Mouse (Mus musculus) ES-E14 (cell line): ENCODE measurements around the gene Rnf207. TPM values are rescaled to one million over a fixed set of nuclear protein-coding genes. Genes with fewer than 3 reads are reported as not detected.
A peak's percentile ranks its signal among the peaks of the same experiment; 100 is the strongest.

Experiments
- DNase-seq: peaks from one replicate; pipeline ENCODE4 v3.0.0-alpha.2; 2013; ENCODE audit warnings: low read depth, low spot score
- H3K27ac ChIP-seq: 2 replicates; pipeline ENCODE4 v1.5.1; 2012; ENCODE audit warnings: low read depth, mild to moderate bottlenecking, low read length, moderate library complexity, mixed read lengths; ENCODE audit not compliant: poor library complexity, insufficient read depth, severe bottlenecking
- H3K36me3 ChIP-seq: 2 replicates; pipeline ENCODE4 v1.6.1; 2012; ENCODE audit warnings: mild to moderate bottlenecking, low read length, moderate library complexity, mixed read lengths; ENCODE audit not compliant: control insufficient read depth, poor library complexity, insufficient read depth, severe bottlenecking
- H3K4me1 ChIP-seq, 2 experiments: fragments of 150-350 bp in 1 of 2; sonication (generic) in 1 of 2; 2 replicates each; pipeline ENCODE4 v1.6.1; 2012; ENCODE audit warnings: low read length in 2 of 2, mild to moderate bottlenecking in 1 of 2, mixed read lengths in 1 of 2; ENCODE audit not compliant: control insufficient read depth in 2 of 2, insufficient read depth in 2 of 2, poor library complexity in 1 of 2
- H3K4me3 ChIP-seq, 2 experiments: fragments of 150-350 bp in 1 of 2; sonication (generic) in 1 of 2; 2 replicates each; pipeline ENCODE4 v1.5.1; 2012; ENCODE audit warnings: low read length in 2 of 2, low read depth in 1 of 2, mild to moderate bottlenecking in 1 of 2, mixed read lengths in 1 of 2; ENCODE audit not compliant: insufficient read depth in 1 of 2, poor library complexity in 1 of 2, severe bottlenecking in 1 of 2
- H3K9ac ChIP-seq: 2 replicates; pipeline ENCODE4 v1.6.1; 2012; ENCODE audit warnings: low read depth, mild to moderate bottlenecking, low read length, mixed read lengths; ENCODE audit not compliant: poor library complexity, insufficient read depth, severe bottlenecking
- H3K9me3 ChIP-seq: fragments of 150-350 bp; sonication (generic); 2 replicates; pipeline ENCODE4 v1.6.1; 2012; ENCODE audit warnings: low read depth, mild to moderate bottlenecking, low read length; ENCODE audit not compliant: control insufficient read depth, insufficient read depth
- CHD2 ChIP-seq: IDR thresholded peaks from 2 replicates; pipeline ENCODE4 v1.6.1; 2014; ENCODE audit warnings: mild to moderate bottlenecking, low read depth, low read length, inconsistent platforms
- HCFC1 ChIP-seq: IDR thresholded peaks from 2 replicates; pipeline ENCODE4 v1.6.1; 2012; ENCODE audit warnings: low read length, inconsistent platforms, borderline replicate concordance; ENCODE audit not compliant: insufficient read depth
- MAFK ChIP-seq: IDR thresholded peaks from 2 replicates; pipeline ENCODE4 v1.6.1; 2014; ENCODE audit warnings: mild to moderate bottlenecking, low read depth, low read length, inconsistent platforms; ENCODE audit not compliant: insufficient read depth
- ZC3H11A ChIP-seq: IDR thresholded peaks from 2 replicates; pipeline ENCODE4 v1.6.1; 2012; ENCODE audit warnings: low read depth, mild to moderate bottlenecking, inconsistent platforms, low read length, borderline replicate concordance
- ZNF384 ChIP-seq: IDR thresholded peaks from 2 replicates; pipeline ENCODE4 v1.6.1; 2012; ENCODE audit warnings: low read depth, low read length, inconsistent platforms
- in situ Hi-C, 2 experiments: fragments of 600-800 bp; cut with MboI; formaldehyde crosslinking; loops; one replicate each; pipeline ENCODE4 v1.15.1; 2025; ENCODE audit warnings: low sequenced_read_pairs in 2 of 2, inconsistent platforms in 1 of 2; ENCODE audit not compliant: unreplicated experiment in 2 of 2
- total RNA-seq: library from RNA; depleted of rRNA; stranded (reverse); fragments of 300-350 nt; gene quantifications from 2 replicates; pipeline ENCODE4 v1.2.3, GENCODE M21; 2012

The Rnf207 gene
- total RNA-seq, 1 experiment = 4.6 TPM

GRCm38 (mm10) chr4:152267748-152268369 lies 50.9 kb downstream of the Rnf207 start:
- DNase-seq = no peak
- no peak overlapping the region for H3K9ac ChIP-seq
- H3K36me3 ChIP-seq = peaks cover 6% of the 10 kb centered on the region; the same call in 1 of the 2 replicates
- TF ChIP-seq ZC3H11A (no peak), HCFC1 (no peak), MAFK (no peak), CHD2 (no peak), ZNF384 (no peak)
- H3K27ac ChIP-seq = no peak overlapping the region
- H3K4me1 ChIP-seq = peaks cover 0 to 17% of the 10 kb centered on the region in 2 experiments; a peak in 3 of 4 replicates
- in situ Hi-C loops = no loop called here
- no peak overlapping the region for H3K4me3 ChIP-seq
- no peaks in the 10 kb centered on the region for H3K9me3 ChIP-seq

DNA sequence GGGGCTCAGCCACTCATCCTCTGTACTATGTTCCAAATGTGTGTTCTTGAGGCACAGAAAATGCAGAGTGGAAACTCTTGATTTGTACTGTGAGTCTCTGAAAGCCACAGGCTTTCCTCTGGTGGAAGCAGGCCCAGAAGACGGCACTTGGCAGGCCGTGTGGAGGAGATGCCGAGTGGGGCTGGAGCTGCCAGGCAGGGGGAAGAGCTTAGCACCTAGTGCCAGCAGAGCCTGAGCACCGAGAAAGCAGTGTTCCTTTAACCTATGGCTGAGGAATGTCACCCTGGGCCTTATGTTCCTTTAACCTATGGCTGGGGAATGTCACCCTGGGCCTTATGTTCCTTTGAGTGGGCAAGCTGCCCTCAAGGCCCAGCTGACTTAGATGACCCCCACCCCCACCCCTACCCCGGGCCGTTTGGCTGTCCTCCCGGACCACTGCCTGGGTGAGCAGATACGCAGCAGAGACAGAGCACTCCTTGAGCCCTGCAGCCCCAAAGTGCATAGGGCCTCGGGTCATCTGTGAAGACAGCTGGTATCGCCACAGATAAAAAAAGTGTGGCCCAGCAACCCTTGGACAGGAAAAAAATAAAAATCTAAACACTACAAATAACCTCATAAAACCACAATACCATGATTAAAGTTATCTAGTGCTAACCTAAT lies 52.4 kb downstream of the Rnf207 start:
- TF ChIP-seq ZC3H11A = no peak
- TF ChIP-seq HCFC1 = no peak
- no peak for TF ChIP-seq MAFK
- no peak for TF ChIP-seq ZNF384
- TF ChIP-seq CHD2 = no peak
- no peak for DNase-seq
- Histone ChIP-seq H3K27ac (no peak overlapping the region), H3K4me1 (peaks cover 0 to 31% of the 10 kb centered on the region in 2 experiments; a peak in 3 of 4 replicates), H3K9me3 (no peaks in the 10 kb centered on the region), H3K36me3 (peaks cover 6% of the 10 kb centered on the region; the same call in 1 of the 2 replicates), H3K9ac (no peak overlapping the region), H3K4me3 (no peak overlapping the region)
- in situ Hi-C loops = no loop called here

DNA sequence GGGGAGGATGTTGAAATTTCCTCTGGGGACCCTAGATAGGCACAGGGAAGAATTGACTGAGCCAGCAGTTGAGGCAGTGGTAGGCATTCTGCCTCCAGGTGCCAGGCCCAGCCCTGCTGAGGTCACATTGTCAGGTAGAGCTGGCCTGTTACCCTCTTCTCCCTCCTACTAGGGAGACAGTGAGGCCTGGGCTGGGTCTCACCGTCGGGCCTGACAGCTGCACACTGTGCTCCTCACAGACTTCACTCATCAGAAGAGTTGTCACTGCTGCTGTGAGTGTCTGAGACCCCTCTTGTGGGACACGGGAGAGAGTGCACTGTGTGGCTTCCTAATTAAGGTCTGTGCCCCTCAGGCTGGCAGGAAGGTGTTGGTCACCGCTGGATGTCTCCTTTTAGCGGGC lies 53.0 kb downstream of the Rnf207 start:
- H3K36me3 ChIP-seq = peaks cover 6% of the 10 kb centered on the region; the same call in 1 of the 2 replicates
- DNase-seq = no peak
- peak overlapping the region; percentile 9; the same call in 1 of the 2 replicates for H3K9ac ChIP-seq
- peaks cover 0 to 34% of the 10 kb centered on the region in 2 experiments; a peak in 3 of 4 replicates for H3K4me1 ChIP-seq
- no peaks in the 10 kb centered on the region for H3K9me3 ChIP-seq
- in situ Hi-C loops = no loop called here
- H3K4me3 ChIP-seq = no peak overlapping the region
- no peak overlapping the region for H3K27ac ChIP-seq
- TF ChIP-seq ZC3H11A = no peak

DNA sequence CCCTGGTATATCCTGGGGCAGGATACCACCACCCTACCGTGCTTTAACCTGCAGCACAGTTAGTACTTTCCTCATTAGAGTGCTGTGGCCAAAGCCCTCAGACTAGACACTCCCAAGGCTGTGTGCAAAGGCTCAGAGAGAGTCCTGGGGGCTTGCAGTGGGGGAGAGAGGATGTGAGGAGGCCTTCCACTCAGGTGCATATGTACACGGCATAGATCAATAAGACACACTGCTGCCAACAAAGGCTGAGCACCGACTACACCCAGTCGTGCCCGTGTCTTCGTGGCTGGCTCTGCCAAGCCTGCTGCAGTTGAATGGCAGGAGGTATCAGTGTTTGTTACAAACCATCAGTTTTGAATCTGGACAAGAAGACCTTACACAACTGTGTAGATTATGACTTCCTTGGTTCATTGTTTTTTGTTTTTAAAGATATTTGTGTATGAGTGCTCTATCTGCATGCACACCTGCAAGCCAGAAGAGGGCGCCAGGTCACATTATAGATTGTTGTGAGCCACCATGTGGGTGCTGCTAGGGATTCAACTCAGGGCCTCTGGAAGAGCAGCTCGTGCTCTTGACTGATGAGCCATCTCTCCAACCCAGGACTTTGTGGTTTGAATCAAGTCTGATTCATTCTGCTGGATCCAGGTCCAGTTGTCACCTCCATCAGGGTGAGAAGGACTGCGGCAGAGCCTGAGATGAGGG lies 53.8 kb downstream of the Rnf207 start:
- H3K36me3 ChIP-seq = peaks cover 6% of the 10 kb centered on the region; the same call in 1 of the 2 replicates
- H3K27ac ChIP-seq = no peak overlapping the region; the same call in 1 of the 2 replicates
- H3K4me3 ChIP-seq = no peak overlapping the region
- in situ Hi-C loops = no loop called here
- H3K9ac ChIP-seq = peak overlapping the region; percentile 9; the same call in 1 of the 2 replicates
- H3K4me1 ChIP-seq = peaks cover 0 to 34% of the 10 kb centered on the region in 2 experiments; a peak in 3 of 4 replicates
- TF ChIP-seq ZNF384 (no peak), HCFC1 (no peak), CHD2 (no peak), ZC3H11A (no peak), MAFK (no peak)
- no peaks in the 10 kb centered on the region for H3K9me3 ChIP-seq
- no peak for DNase-seq
